Mouse (Mus musculus) heart, postnatal 0 days (tissue): ENCODE results near the gene Tcf12.

ENCODE experiments used
- CTCF ChIP-seq: IDR thresholded peaks from 2 replicates; pipeline ENCODE4 v1.5.1; 2016; ENCODE audit warnings: antibody characterized with exemption, control low read depth, low read depth
- EP300 ChIP-seq: IDR thresholded peaks from 2 replicates; pipeline ENCODE4 v1.6.1; 2016; ENCODE audit warnings: antibody characterized with exemption, low read depth

DNA sequence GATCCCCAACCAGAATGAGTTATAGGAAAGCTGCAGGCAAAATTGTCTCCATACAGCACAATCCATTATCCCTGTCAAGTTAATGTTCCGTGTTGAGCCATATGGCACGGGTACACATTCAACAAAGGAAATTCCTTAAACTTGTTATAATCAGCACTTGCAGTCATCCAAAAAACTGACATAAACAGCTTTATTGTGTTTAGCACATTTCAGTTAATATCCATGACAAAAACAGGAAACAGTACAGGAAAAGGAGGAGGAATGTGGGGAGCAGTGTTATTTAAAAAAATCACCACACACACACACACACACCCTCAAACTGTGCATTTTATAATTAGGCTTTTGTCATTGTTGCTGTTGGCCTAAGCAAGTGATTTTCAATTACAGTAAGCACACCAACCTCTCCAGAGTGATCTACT, 137.1 kb downstream of the Tcf12 start:
- TF ChIP-seq EP300, result peak; percentile 75
- no peak for TF ChIP-seq CTCF
